Mouse (Mus musculus) frontal cortex, postnatal 10 days (tissue): ENCODE measurements around the gene Itgam.
"Not testable (repeated sequence)": the region's sequence is repeated elsewhere in the genome, so short reads cannot be mapped to it uniquely, and the experiment has no call there.

Experiments used
- DNase-seq, 2 experiments: peaks; one replicate each; pipeline ENCODE4 v3.0.0; 2022; ENCODE audit warnings: low spot score in 2 of 2, mixed read lengths in 1 of 2

Itgam gene

GRCm38 (mm10) chr7:128132148-128132547 is 69.7 kb downstream of the Itgam start:
- no peak for DNase-seq

GRCm38 (mm10) chr7:128133596-128133995 is 71.2 kb downstream of the Itgam start:
- DNase-seq = no peak

GRCm38 (mm10) chr7:128136927-128137326 is 74.5 kb downstream of the Itgam start:
- no peak for DNase-seq

GRCm38 (mm10) chr7:128139611-128140010 is 77.2 kb downstream of the Itgam start:
- no peak for DNase-seq

GRCm38 (mm10) chr7:128150970-128151369 is 88.5 kb downstream of the Itgam start:
- no peak for DNase-seq

- no peak for DNase-seq
Measured at GRCm38 (mm10) chr7:128154076-128154475, 91.6 kb downstream of the Itgam start, which contains the start of gene Itgad. Itgad (plus strand) TSS chr7:128154376.

- DNase-seq = no peak
Measured at GRCm38 (mm10) chr7:128154924-128155323, 92.5 kb downstream of the Itgam start.

- DNase-seq = not testable (repeated sequence)
Measured at GRCm38 (mm10) chr7:128158688-128159354, 96.4 kb downstream of the Itgam start.

- no peak for DNase-seq
Measured at GRCm38 (mm10) chr7:128164001-128164400, 101.6 kb downstream of the Itgam start.

GRCm38 (mm10) chr7:128166391-128166790 is 104.0 kb downstream of the Itgam start:
- DNase-seq = no peak
